Mouse (Mus musculus) liver, postnatal 0 days (tissue): ENCODE data around the gene Atad3a.

ENCODE experiments used
- CTCF ChIP-seq: sonication (generic); IDR thresholded peaks from 2 replicates; pipeline ENCODE4 v1.5.1; 2016; ENCODE audit warnings: antibody characterized with exemption, low read depth
- EP300 ChIP-seq: IDR thresholded peaks from 2 replicates; pipeline ENCODE4 v1.6.1; 2016; ENCODE audit warnings: antibody characterized with exemption, low read depth, mild to moderate bottlenecking

DNA sequence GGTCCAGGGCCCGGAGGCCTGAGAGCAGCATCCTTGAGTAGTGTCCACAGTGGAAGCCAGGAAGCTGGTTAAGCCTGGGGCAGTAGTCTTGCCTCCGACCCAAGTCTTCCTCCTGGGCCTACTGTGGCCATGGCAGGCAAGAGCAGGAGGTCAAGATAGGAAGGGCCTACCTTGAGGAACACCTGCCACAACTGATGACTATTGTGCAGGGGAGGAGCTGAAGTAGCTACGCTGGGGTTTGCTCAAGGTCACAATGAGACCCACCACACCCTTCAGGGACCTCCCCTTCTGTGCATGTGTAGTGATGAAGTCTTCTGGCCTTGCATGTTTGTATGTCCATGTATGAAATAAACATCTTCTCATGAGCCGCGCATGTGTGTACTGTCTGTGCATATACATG lies 25.1 kb downstream of the Atad3a start:
- no peak for TF ChIP-seq CTCF
- no peak for TF ChIP-seq EP300
